ENCODE assay signal across 10 mouse cellular contexts in genomic region chr12:102599801-102600200, GRCm38 (mm10). TPM values are rescaled to one million over a fixed set of nuclear protein-coding genes. Genes with fewer than 3 reads are reported as not detected.
DNase-seq lines count a peak whose midpoint lies in the region.
"Had no signal": no experiment of that assay in that cellular context is flagged by ENCODE, and none has a peak within 500 bp of the region (broad histone marks: within the 10 kb centered on the region; RNA-seq: fewer than 3 reads in every experiment).

No protein-coding gene starts in this region.

- intact Hi-C loops in heart, postnatal 14 days (cut with DNase I), result no loop called here

- peak; percentile 89 for DNase-seq in heart, adult 11 months
- DNase-seq in heart, postnatal 14 days, result no peak
- peak; percentile 44 for DNase-seq in ovary, postnatal 14 days (ENCODE audit: low spot score)
- no peak for DNase-seq in ovary, postnatal 10 days (ENCODE audit: low spot score)
- DNase-seq in kidney, adult 9 months, result peak; percentile 45
- DNase-seq in gastrocnemius, adult 18-20 months (ENCODE audit: low spot score), result no peak
- no peak for DNase-seq in layer of hippocampus, adult 8-10 months (ENCODE audit: low spot score in 2 of 2)
- no peak for DNase-seq in urinary bladder, postnatal 36 days (ENCODE audit: low spot score in 2 of 2)
- DNase-seq: retina, postnatal 1 day had no signal

RNA-seq across cellular contexts. Expression of gene Chga, which starts 45.0 kb away (rescaled TPM):
- total RNA-seq in heart, postnatal 14 days (2021), result under 1 TPM in 1 of 2 experiments, not detected in 1; 0.15 TPM
- not detected for total RNA-seq in gastrocnemius, adult 18-20 months (2021)
- 100 to 1,000 TPM; 115 to 125 (median 120) TPM for total RNA-seq in layer of hippocampus, adult 8-10 months (2022)
- total RNA-seq: granulocyte monocyte progenitor cell, adult 5-6 weeks had no signal

Comparison
In these comparisons a context has a peak if more than half of its experiments do, and no peak if none do; other contexts are left out.
1. DNase-seq: peak in heart, adult 11 months (single experiment), ovary, postnatal 14 days (single experiment) and kidney, adult 9 months (single experiment); none in heart, postnatal 14 days (0 of 2), ovary, postnatal 10 days (single experiment), gastrocnemius, adult 18-20 months (single experiment), layer of hippocampus, adult 8-10 months (0 of 2) and urinary bladder, postnatal 36 days (0 of 2).
2. RNA of gene Chga, which starts 45.0 kb away (total RNA-seq): 115 to 125 TPM in layer of hippocampus, adult 8-10 months; 0.15 TPM in heart, postnatal 14 days and not detected in gastrocnemius, adult 18-20 months; every median in the first group is over 100 times any median in the second.